Mouse (Mus musculus) layer of hippocampus, adult 9-10 months (tissue): Measurements from ENCODE around the gene Elk3.

ENCODE experiments used
- DNase-seq: peaks from one replicate; pipeline ENCODE4 v3.0.0; 2022; ENCODE audit warnings: low spot score

Elk3 gene

GRCm38 (mm10) chr10:93239201-93239806 lies 71.6 kb downstream of the Elk3 start:
- DNase-seq = no peak

DNA sequence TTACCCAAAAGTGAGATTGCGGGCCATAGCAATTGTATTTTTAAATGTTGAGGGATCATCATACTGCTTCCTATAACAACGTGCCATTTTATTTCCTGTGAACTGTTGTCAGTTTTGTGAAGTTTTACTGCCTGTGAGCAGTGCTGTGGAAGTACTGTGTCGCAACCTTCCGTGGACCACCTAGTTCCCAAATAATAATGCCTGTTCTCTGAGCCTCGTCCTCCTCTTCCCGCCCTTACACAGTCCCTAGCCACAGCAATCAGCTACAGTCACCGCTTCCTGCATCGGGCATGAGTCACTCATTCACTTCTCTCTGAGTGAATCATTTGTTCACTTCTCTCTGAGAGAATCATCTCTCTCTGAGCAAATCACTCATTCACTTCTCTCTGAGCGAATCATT lies 76.2 kb downstream of the Elk3 start:
- no peak for DNase-seq

DNA sequence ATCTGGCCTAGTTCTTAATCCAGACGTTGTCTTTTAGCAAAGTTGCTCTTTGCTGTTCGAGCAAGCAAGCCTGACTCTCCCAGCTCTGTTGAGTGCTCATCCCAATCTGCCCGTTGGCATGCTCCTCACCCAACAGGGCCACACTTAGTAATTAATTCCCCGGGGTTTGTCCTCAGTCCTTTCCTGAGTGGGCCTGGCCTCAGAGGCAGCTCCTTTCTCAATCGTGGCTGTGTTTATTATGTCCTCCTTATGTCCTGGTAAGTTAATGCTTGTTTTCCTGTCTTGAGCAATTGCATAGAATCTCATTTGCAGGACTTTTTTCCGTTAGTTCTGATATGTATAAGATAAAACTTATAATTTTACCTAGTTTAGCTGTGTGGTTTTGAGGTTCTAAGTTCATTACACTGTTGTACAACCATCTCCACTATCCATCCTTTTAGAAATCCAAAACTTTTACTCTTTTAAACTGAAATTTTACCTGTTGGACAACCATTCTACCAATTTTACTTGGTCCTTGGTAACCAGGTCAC lies 77.2 kb downstream of the Elk3 start:
- DNase-seq = no peak

- DNase-seq = no peak
Measured at GRCm38 (mm10) chr10:93231893-93232292, 79.0 kb downstream of the Elk3 start.

DNA sequence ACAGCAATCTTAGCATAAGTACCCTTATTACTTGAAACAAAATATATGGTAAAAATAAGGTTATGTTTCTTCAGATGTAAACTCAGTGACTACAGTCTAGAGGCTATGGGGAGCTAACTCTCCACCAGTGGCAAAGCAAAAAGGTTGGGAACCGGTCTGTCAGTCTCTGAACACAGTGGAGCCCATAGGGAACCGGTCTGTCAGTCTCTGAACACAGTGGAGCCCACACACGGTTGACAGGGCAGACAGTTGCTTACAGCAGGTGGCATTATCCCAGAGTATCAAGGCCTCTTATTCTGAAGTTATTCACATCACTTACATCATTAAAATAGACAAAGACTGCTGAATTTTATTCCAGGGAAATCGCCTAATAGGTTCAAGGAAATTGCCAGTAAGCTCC lies 79.4 kb downstream of the Elk3 start:
- no peak for DNase-seq

- DNase-seq = no peak
Measured at GRCm38 (mm10) chr10:93228401-93229007, 82.4 kb downstream of the Elk3 start.

- DNase-seq = no peak
Measured at GRCm38 (mm10) chr10:93227921-93228320, 83.0 kb downstream of the Elk3 start.

- no peak for DNase-seq
Measured at GRCm38 (mm10) chr10:93225751-93226150, 85.2 kb downstream of the Elk3 start.

DNA sequence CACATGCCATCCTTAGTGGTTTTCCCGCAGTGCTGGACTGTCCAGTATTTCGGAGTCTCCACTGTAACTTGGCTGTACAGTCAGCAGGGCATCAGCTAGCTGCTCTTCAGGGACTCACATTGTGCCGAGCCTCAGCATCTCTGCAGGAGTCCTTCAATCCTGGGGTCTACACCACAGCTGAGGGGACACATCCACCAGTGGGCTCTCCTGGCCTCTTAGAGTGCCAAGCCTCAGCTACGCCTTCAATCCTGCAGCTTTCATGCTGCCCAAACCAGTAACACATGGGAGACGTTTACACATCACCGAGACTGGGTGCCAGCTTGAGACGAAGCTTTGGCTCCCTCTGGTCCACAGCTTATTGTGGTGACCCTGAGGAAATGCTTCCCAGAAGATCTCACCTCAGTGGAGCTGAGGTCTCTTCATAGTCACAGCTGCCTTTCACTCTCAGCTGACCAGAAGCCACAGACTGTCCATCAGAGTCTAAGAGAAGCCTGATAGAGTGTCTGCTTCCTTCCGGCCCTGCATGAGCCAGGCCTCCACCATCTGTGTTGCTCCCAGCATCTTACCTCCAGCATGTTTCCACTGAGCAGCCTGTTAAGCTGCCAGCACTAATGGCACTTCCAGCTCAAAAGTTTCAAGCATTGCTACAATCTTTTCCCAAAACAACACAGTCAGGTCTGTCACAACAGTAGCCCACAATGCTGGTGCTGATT lies 95.7 kb downstream of the Elk3 start:
- DNase-seq = no peak

- DNase-seq = no peak
Measured at GRCm38 (mm10) chr10:93214251-93214650, 96.7 kb downstream of the Elk3 start.

- no peak for DNase-seq
Measured at GRCm38 (mm10) chr10:93213339-93213738, 97.6 kb downstream of the Elk3 start.

- no peak for DNase-seq
Measured at GRCm38 (mm10) chr10:93212699-93213098, 98.2 kb downstream of the Elk3 start.

DNA sequence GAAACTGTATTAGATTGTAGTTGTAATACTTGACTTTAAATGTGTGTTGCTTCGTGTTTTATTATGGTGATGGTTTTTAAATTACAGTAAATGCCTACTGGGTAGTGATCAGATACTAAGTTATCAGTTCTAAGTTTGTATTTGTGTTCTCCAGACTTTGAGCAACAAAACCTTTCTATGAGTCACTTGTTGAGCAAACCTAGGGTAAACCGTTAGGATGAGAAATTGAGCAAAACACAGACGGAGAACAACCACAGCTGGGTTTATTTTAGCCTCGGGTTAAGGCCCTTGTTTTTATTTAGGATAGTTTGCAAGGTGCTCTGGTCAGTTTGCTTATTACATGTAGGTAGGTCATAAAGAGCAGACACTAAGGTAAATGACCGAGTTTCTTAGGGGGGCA lies 103.8 kb downstream of the Elk3 start:
- no peak for DNase-seq

- no peak for DNase-seq
Measured at GRCm38 (mm10) chr10:93205287-93205956, 105.5 kb downstream of the Elk3 start.

DNA sequence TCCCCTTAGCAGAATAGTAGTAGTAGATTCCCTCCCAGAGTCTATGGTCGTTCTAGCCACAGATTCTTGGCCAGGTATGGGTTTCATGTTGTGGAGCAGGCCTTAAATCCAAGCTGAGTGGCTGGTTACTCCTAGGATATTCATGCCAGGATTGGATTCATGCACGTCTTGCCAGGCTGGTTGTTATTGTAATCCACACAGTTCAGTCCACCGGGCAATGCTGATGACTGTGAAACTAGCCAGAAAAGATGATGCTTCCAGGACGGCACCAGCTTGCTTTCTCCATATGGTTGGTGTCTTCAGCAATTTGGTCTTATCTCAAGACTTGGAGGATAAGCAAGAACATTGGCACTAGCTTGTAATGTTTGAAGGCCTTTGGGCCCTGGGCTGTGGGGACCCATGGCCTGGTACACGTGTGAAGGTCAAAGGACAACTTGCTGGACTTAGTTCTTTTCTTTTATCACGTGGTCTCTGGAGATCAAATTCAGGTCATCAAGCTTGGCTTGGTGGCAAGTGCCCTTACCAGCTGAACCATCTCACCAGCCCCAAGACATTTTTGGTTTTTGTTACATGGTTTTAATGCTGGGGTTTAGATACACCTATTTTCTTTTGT lies 109.0 kb downstream of the Elk3 start:
- DNase-seq = no peak

- DNase-seq = no peak
Measured at GRCm38 (mm10) chr10:93198958-93199357, 112.0 kb downstream of the Elk3 start.
